Mouse (Mus musculus): ENCODE measurements around the gene Hist1h2bc.

- no peak for TF ChIP-seq CTCF (conservative IDR thresholded peaks at IDR 0.05; ENCODE audit: low read length)
- no peak for TF ChIP-seq POU5F1 (IDR thresholded peaks at IDR 0.05; ENCODE audit: borderline replicate concordance, low read length)
Observed at GRCm38 (mm10) chr13:23695514-23695913, 11.5 kb downstream of the Hist1h2bc start, which contains the start of gene Hist1h1t.
